Mouse (Mus musculus): ENCODE results near the gene Spag7. TPM values are rescaled to one million over a fixed set of nuclear protein-coding genes. Genes with fewer than 3 reads are reported as not detected.

Spag7 gene
- polyA plus RNA-seq, 1 experiment, result 52.4 TPM

- Histone ChIP-seq H3K79me2 (ENCODE audit: control insufficient read depth, insufficient read depth) (no peaks in the 10 kb centered on the region), H3K36me3 (ENCODE audit: control insufficient read depth, insufficient read depth) (peaks cover 9% of the 10 kb centered on the region), H3K4me3 (no peak overlapping the region), H3K4me2 (ENCODE audit: low read depth) (no peak overlapping the region), H3K27me3 (ENCODE audit: control insufficient read depth, insufficient read depth, insufficient read length) (no peaks in the 10 kb centered on the region), H3ac (ENCODE audit: control insufficient read depth, insufficient read length) (no peak overlapping the region)
- TF ChIP-seq CEBPB (IDR thresholded peaks at IDR 0.05; ENCODE audit: insufficient read depth, poor library complexity, severe bottlenecking) (no peak), REST (IDR thresholded peaks at IDR 0.05; ENCODE audit: insufficient read depth, insufficient read length) (no peak), E2F4 (IDR thresholded peaks at IDR 0.05; ENCODE audit: insufficient read depth) (no peak), MAX (IDR thresholded peaks at IDR 0.05; ENCODE audit: low read depth) (no peak), MYOG (IDR thresholded peaks at IDR 0.05; ENCODE audit: control insufficient read depth in 1 of 3, insufficient read depth in 1 of 3, insufficient read length in 2 of 3, low read depth in 2 of 3) (no peak), TCF3 (IDR thresholded peaks at IDR 0.05; ENCODE audit: insufficient read length, low read depth) (no peak), TCF12 (IDR thresholded peaks at IDR 0.05; ENCODE audit: insufficient read depth, poor library complexity, severe bottlenecking) (no peak), SRF (IDR thresholded peaks at IDR 0.05; ENCODE audit: control insufficient read depth, insufficient read length, low read depth) (no peak), POLR2AphosphoS2 (IDR thresholded peaks at IDR 0.05; ENCODE audit: insufficient read length, low read depth) (no peak), MYOD1 (IDR thresholded peaks at IDR 0.05; ENCODE audit: control insufficient read depth in 1 of 3, insufficient read length in 2 of 3, low read depth in 2 of 3) (no peak), USF1 (IDR thresholded peaks at IDR 0.05; ENCODE audit: low read depth) (no peak), POLR2A (IDR thresholded peaks at IDR 0.05; ENCODE audit: insufficient read length, low read depth) (no peak)
Measured at GRCm38 (mm10) chr11:70678576-70678975, 9.4 kb upstream of the Spag7 start.

GRCm38 (mm10) chr11:70678092-70678491 lies 8.9 kb upstream of the Spag7 start:
- Histone ChIP-seq H3K4me2 (ENCODE audit: low read depth) (no peak overlapping the region), H3K27me3 (ENCODE audit: control insufficient read depth, insufficient read depth, insufficient read length) (no peaks in the 10 kb centered on the region), H3K4me3 (no peak overlapping the region), H3ac (ENCODE audit: control insufficient read depth, insufficient read length) (no peak overlapping the region), H3K36me3 (ENCODE audit: control insufficient read depth, insufficient read depth) (peaks cover 9% of the 10 kb centered on the region), H3K79me2 (ENCODE audit: control insufficient read depth, insufficient read depth) (no peaks in the 10 kb centered on the region)
- no peak for TF ChIP-seq CEBPB (IDR thresholded peaks at IDR 0.05; ENCODE audit: insufficient read depth, poor library complexity, severe bottlenecking)

GRCm38 (mm10) chr11:70674501-70674900 lies 5.3 kb upstream of the Spag7 start:
- peaks cover 6% of the 10 kb centered on the region for H3K36me3 ChIP-seq (ENCODE audit: control insufficient read depth, insufficient read depth)
- TF ChIP-seq USF1 (IDR thresholded peaks at IDR 0.05; ENCODE audit: low read depth), result no peak
- no peak for TF ChIP-seq E2F4 (IDR thresholded peaks at IDR 0.05; ENCODE audit: insufficient read depth)
- no peak for TF ChIP-seq MYOD1 (IDR thresholded peaks at IDR 0.05; ENCODE audit: control insufficient read depth in 1 of 3, insufficient read length in 2 of 3, low read depth in 2 of 3)
- TF ChIP-seq REST (IDR thresholded peaks at IDR 0.05; ENCODE audit: insufficient read depth, insufficient read length), result no peak
- TF ChIP-seq POLR2A (IDR thresholded peaks at IDR 0.05; ENCODE audit: insufficient read length, low read depth), result no peak
- TF ChIP-seq MYOG (IDR thresholded peaks at IDR 0.05; ENCODE audit: control insufficient read depth in 1 of 3, insufficient read depth in 1 of 3, insufficient read length in 2 of 3, low read depth in 2 of 3), result no peak
- TF ChIP-seq POLR2AphosphoS2 (IDR thresholded peaks at IDR 0.05; ENCODE audit: insufficient read length, low read depth), result no peak
- no peak for TF ChIP-seq TCF12 (IDR thresholded peaks at IDR 0.05; ENCODE audit: insufficient read depth, poor library complexity, severe bottlenecking)
- no peak for TF ChIP-seq MAX (IDR thresholded peaks at IDR 0.05; ENCODE audit: low read depth)
- TF ChIP-seq SRF (IDR thresholded peaks at IDR 0.05; ENCODE audit: control insufficient read depth, insufficient read length, low read depth), result no peak
- TF ChIP-seq CEBPB (IDR thresholded peaks at IDR 0.05; ENCODE audit: insufficient read depth, poor library complexity, severe bottlenecking), result no peak
- TF ChIP-seq TCF3 (IDR thresholded peaks at IDR 0.05; ENCODE audit: insufficient read length, low read depth), result no peak

GRCm38 (mm10) chr11:70674014-70674413 lies 4.8 kb upstream of the Spag7 start:
- Histone ChIP-seq H3K79me2 (ENCODE audit: control insufficient read depth, insufficient read depth) (no peaks in the 10 kb centered on the region), H3K4me3 (no peak overlapping the region), H3ac (ENCODE audit: control insufficient read depth, insufficient read length) (no peak overlapping the region), H3K36me3 (ENCODE audit: control insufficient read depth, insufficient read depth) (peaks cover 6% of the 10 kb centered on the region), H3K27me3 (ENCODE audit: control insufficient read depth, insufficient read depth, insufficient read length) (no peaks in the 10 kb centered on the region), H3K4me2 (ENCODE audit: low read depth) (no peak overlapping the region)
- TF ChIP-seq TCF12 (IDR thresholded peaks at IDR 0.05; ENCODE audit: insufficient read depth, poor library complexity, severe bottlenecking) (no peak), REST (IDR thresholded peaks at IDR 0.05; ENCODE audit: insufficient read depth, insufficient read length) (no peak), POLR2AphosphoS2 (IDR thresholded peaks at IDR 0.05; ENCODE audit: insufficient read length, low read depth) (no peak)

More at GRCm38 (mm10) chr11:70674501-70674900, 5.3 kb upstream of the Spag7 start:
- H3ac ChIP-seq (ENCODE audit: control insufficient read depth, insufficient read length), result no peak overlapping the region
- no peaks in the 10 kb centered on the region for H3K79me2 ChIP-seq (ENCODE audit: control insufficient read depth, insufficient read depth)
- no peak overlapping the region for H3K4me3 ChIP-seq
- H3K27me3 ChIP-seq (ENCODE audit: control insufficient read depth, insufficient read depth, insufficient read length), result no peaks in the 10 kb centered on the region
- H3K4me2 ChIP-seq (ENCODE audit: low read depth), result no peak overlapping the region

- no peak overlapping the region for H3ac ChIP-seq (ENCODE audit: control insufficient read depth, insufficient read length)
- no peak overlapping the region for H3K4me3 ChIP-seq
- H3K79me2 ChIP-seq (ENCODE audit: control insufficient read depth, insufficient read depth), result peaks cover 13% of the 10 kb centered on the region
- H3K4me2 ChIP-seq (ENCODE audit: low read depth), result no peak overlapping the region
- no peaks in the 10 kb centered on the region for H3K27me3 ChIP-seq (ENCODE audit: control insufficient read depth, insufficient read depth, insufficient read length)
- no peak for TF ChIP-seq MYOD1 (IDR thresholded peaks at IDR 0.05; ENCODE audit: control insufficient read depth in 1 of 3, insufficient read length in 2 of 3, low read depth in 2 of 3)
- no peak for TF ChIP-seq TCF12 (IDR thresholded peaks at IDR 0.05; ENCODE audit: insufficient read depth, poor library complexity, severe bottlenecking)
- no peak for TF ChIP-seq MYOG (IDR thresholded peaks at IDR 0.05; ENCODE audit: control insufficient read depth in 1 of 3, insufficient read depth in 1 of 3, insufficient read length in 2 of 3, low read depth in 2 of 3)
- TF ChIP-seq POLR2AphosphoS2 (IDR thresholded peaks at IDR 0.05; ENCODE audit: insufficient read length, low read depth), result peak; percentile 47
- no peaks in the 10 kb centered on the region for H3K36me3 ChIP-seq (ENCODE audit: control insufficient read depth, insufficient read depth)
Measured at GRCm38 (mm10) chr11:70671333-70672047, 2.3 kb upstream of the Spag7 start.

Measured in myocyte (in vitro differentiated cells).